In genomic region chr16:57858765-57859201, GRCm38 (mm10) we compare ENCODE assay signal across 11 mouse cellular contexts.
DNase-seq lines count a peak whose midpoint lies in the region; ATAC-seq lines count a peak whose summit lies in the region.
"Had no signal": no experiment of that assay in that cellular context is flagged by ENCODE, and none has a peak within 500 bp of the region (broad histone marks: within the 10 kb centered on the region; RNA-seq: fewer than 3 reads in every experiment).

No protein-coding gene starts in this region.

- no peak overlapping the region for H3K27ac ChIP-seq in embryonic facial prominence, embryonic 14.5 days (replicated peaks; ENCODE audit: low read depth, low read length)
- H3K27ac ChIP-seq in hindbrain, embryonic 16.5 days (ENCODE audit: low read depth, low read length): no peak overlapping the region
- no peak overlapping the region for H3K27ac ChIP-seq in midbrain, embryonic 16.5 days (ENCODE audit: low read length)
- no peak overlapping the region for H3K27ac ChIP-seq in intestine, embryonic 15.5 days

- no peak overlapping the region for H3K9ac ChIP-seq in embryonic facial prominence, embryonic 14.5 days (ENCODE audit: low read depth, low read length)
- H3K9ac ChIP-seq in hindbrain, embryonic 16.5 days (ENCODE audit: low read depth, low read length): no peak overlapping the region
- no peak overlapping the region for H3K9ac ChIP-seq in midbrain, embryonic 16.5 days (ENCODE audit: low read depth, low read length)
- no peak overlapping the region for H3K9ac ChIP-seq in intestine, embryonic 15.5 days

- no peak overlapping the region for H3K4me2 ChIP-seq in embryonic facial prominence, embryonic 14.5 days (ENCODE audit: low read depth, low read length)
- no peak overlapping the region; the same call in 1 of the 2 replicates for H3K4me2 ChIP-seq in hindbrain, embryonic 16.5 days (ENCODE audit: low read length)
- H3K4me2 ChIP-seq in midbrain, embryonic 16.5 days (ENCODE audit: low read length): peak overlapping the region; percentile 13; the same call in 1 of the 2 replicates
- no peak overlapping the region for H3K4me2 ChIP-seq in intestine, embryonic 15.5 days (replicated peaks)

- peak; percentile 60; the same call in 1 of the 2 replicates for ATAC-seq in embryonic facial prominence, embryonic 14.5 days (ENCODE audit: low read depth)
- ATAC-seq in hindbrain, embryonic 16.5 days: peak; percentile 93
- peak; percentile 88 for ATAC-seq in midbrain, embryonic 16.5 days
- no peak for ATAC-seq in intestine, embryonic 15.5 days
- ATAC-seq: CD4-positive, CD25-positive, alpha-beta regulatory T cell, adult 4 months had no signal

- WGBS in embryonic facial prominence, embryonic 14.5 days: 11% methylated on average over 7 of the region's 7 CpGs
- 14% methylated on average over 7 of the region's 7 CpGs for WGBS in hindbrain, embryonic 16.5 days
- 7% methylated on average over 7 of the region's 7 CpGs for WGBS in midbrain, embryonic 16.5 days
- WGBS in intestine, embryonic 15.5 days: 43% methylated on average over 7 of the region's 7 CpGs

- H3K27me3 ChIP-seq in embryonic facial prominence, embryonic 14.5 days (replicated peaks; ENCODE audit: control insufficient read depth, insufficient read depth, low read length): no peaks in the 10 kb centered on the region
- H3K27me3 ChIP-seq in hindbrain, embryonic 16.5 days (replicated peaks; ENCODE audit: control insufficient read depth, insufficient read depth, low read length): no peaks in the 10 kb centered on the region
- H3K27me3 ChIP-seq in midbrain, embryonic 16.5 days (ENCODE audit: control insufficient read depth, insufficient read depth, low read depth, low read length): no peaks in the 10 kb centered on the region
- H3K27me3 ChIP-seq in intestine, embryonic 15.5 days (replicated peaks): no peaks in the 10 kb centered on the region

- H3K4me1 ChIP-seq in embryonic facial prominence, embryonic 14.5 days (ENCODE audit: control insufficient read depth, insufficient read depth, low read length): peaks cover 10% of the 10 kb centered on the region; the same call in 1 of the 2 replicates
- H3K4me1 ChIP-seq in hindbrain, embryonic 16.5 days (ENCODE audit: control insufficient read depth, insufficient read depth, low read depth, low read length): peaks cover 5% of the 10 kb centered on the region; the same call in 1 of the 2 replicates
- peaks cover 9% of the 10 kb centered on the region; the same call in 1 of the 2 replicates for H3K4me1 ChIP-seq in midbrain, embryonic 16.5 days (ENCODE audit: control insufficient read depth, insufficient read depth, low read length)
- H3K4me1 ChIP-seq in intestine, embryonic 15.5 days (replicated peaks): no peaks in the 10 kb centered on the region

- no peaks in the 10 kb centered on the region for H3K36me3 ChIP-seq in embryonic facial prominence, embryonic 14.5 days (ENCODE audit: control insufficient read depth, insufficient read depth, low read length)
- H3K36me3 ChIP-seq in hindbrain, embryonic 16.5 days (ENCODE audit: control insufficient read depth, insufficient read depth, low read length): no peaks in the 10 kb centered on the region
- H3K36me3 ChIP-seq in midbrain, embryonic 16.5 days (ENCODE audit: control insufficient read depth, insufficient read depth, low read length): no peaks in the 10 kb centered on the region
- H3K36me3 ChIP-seq in intestine, embryonic 15.5 days: no peaks in the 10 kb centered on the region

- intact Hi-C loops in gastrocnemius, postnatal 14 days (cut with DNase I; ENCODE audit: low total_unique reads): no loop called here

- H3K4me3 ChIP-seq in embryonic facial prominence, embryonic 14.5 days (ENCODE audit: low read depth, low read length): no peak overlapping the region
- H3K4me3 ChIP-seq in hindbrain, embryonic 16.5 days (ENCODE audit: low read length): no peak overlapping the region
- no peak overlapping the region for H3K4me3 ChIP-seq in midbrain, embryonic 16.5 days (ENCODE audit: low read depth, low read length)
- no peak overlapping the region for H3K4me3 ChIP-seq in intestine, embryonic 15.5 days (replicated peaks)

- H3K9me3 ChIP-seq in embryonic facial prominence, embryonic 14.5 days (ENCODE audit: control insufficient read depth, low read length): no peaks in the 10 kb centered on the region
- H3K9me3 ChIP-seq in hindbrain, embryonic 16.5 days (ENCODE audit: control insufficient read depth, low read length): no peaks in the 10 kb centered on the region
- H3K9me3 ChIP-seq in midbrain, embryonic 16.5 days (replicated peaks; ENCODE audit: control insufficient read depth, low read length, poor library complexity, severe bottlenecking): no peaks in the 10 kb centered on the region
- H3K9me3 ChIP-seq in intestine, embryonic 15.5 days: no peaks in the 10 kb centered on the region

- DNase-seq in heart, adult 18-20 months: peak; percentile 23 to 29
- DNase-seq in heart, postnatal 4 days: no peak
- DNase-seq in embryonic facial prominence, embryonic 14.5 days (ENCODE audit: low spot score): peak; percentile 38
- DNase-seq in gastrocnemius, postnatal 14 days: no peak
- DNase-seq in cerebellum, adult 9-10 months: no peak
- DNase-seq: cerebellum, adult 2 months; lung, postnatal 4 days had no signal

Comparison
In these comparisons a context has a peak if more than half of its experiments do, and no peak if none do; other contexts are left out.
1. DNase-seq: peak in heart, adult 18-20 months (2 of 2) and embryonic facial prominence, embryonic 14.5 days (single experiment); none in heart, postnatal 4 days (single experiment), gastrocnemius, postnatal 14 days (single experiment) and cerebellum, adult 9-10 months (single experiment).